Mouse (Mus musculus) forebrain, embryonic 11.5 days (tissue): ENCODE measurements around the gene Gstm4. TPM values are rescaled to one million over a fixed set of nuclear protein-coding genes. Genes with fewer than 3 reads are reported as not detected.

Experiments
- ATAC-seq: fragments of 200-750 bp; cut with Nextera tagmentation; replicated peaks from 2 replicates; pipeline ENCODE4 v1.8.0; 2017; ENCODE audit warnings: moderate TSS enrichment; ENCODE audit not compliant: low FRiP score
- DNase-seq: peaks from one replicate; pipeline ENCODE4 v3.0.0-alpha.2; 2017; ENCODE audit warnings: low spot score
- H3K27ac ChIP-seq: fragments of 300-500 bp; sonication (generic); 2 replicates; pipeline ENCODE4 v1.5.1; 2014; ENCODE audit warnings: low read depth, low read length
- H3K27me3 ChIP-seq: fragments of 300-500 bp; sonication (generic); 2 replicates; pipeline ENCODE4 v1.6.1; 2014; ENCODE audit warnings: mild to moderate bottlenecking, low read length, mixed read lengths; ENCODE audit not compliant: control insufficient read depth, insufficient read depth
- H3K36me3 ChIP-seq: fragments of 300-500 bp; sonication (generic); 2 replicates; pipeline ENCODE4 v1.6.1; 2014; ENCODE audit warnings: mild to moderate bottlenecking, low read length, moderate library complexity, mixed read lengths; ENCODE audit not compliant: control insufficient read depth, insufficient read depth
- H3K4me1 ChIP-seq: fragments of 300-500 bp; sonication (generic); replicated peaks from 2 replicates; pipeline ENCODE4 v1.6.1; 2014; ENCODE audit warnings: low read length, mixed read lengths; ENCODE audit not compliant: control insufficient read depth, insufficient read depth
- H3K4me2 ChIP-seq: fragments of 300-500 bp; sonication (generic); 2 replicates; pipeline ENCODE4 v1.6.1; 2014; ENCODE audit warnings: low read depth, mild to moderate bottlenecking, low read length, moderate library complexity, mixed read lengths; ENCODE audit not compliant: severe bottlenecking
- H3K4me3 ChIP-seq: fragments of 300-500 bp; sonication (generic); 2 replicates; pipeline ENCODE4 v1.5.1; 2014; ENCODE audit warnings: low read depth, low read length
- H3K9ac ChIP-seq: fragments of 300-500 bp; sonication (generic); 2 replicates; pipeline ENCODE4 v1.6.1; 2014; ENCODE audit warnings: low read length
- H3K9me3 ChIP-seq: fragments of 300-500 bp; sonication (generic); 2 replicates; pipeline ENCODE4 v1.6.1; 2016; ENCODE audit warnings: low read length, mixed read lengths; ENCODE audit not compliant: control insufficient read depth
- WGBS: fragments of 180-500 bp; shearing (Covaris S2); extraction: QIAGEN DNeasy Blood & Tissue Kit; methylation state at CpG from one replicate; pipeline ENCODE4 v1.1.7; 2014; 5-methylcytosine and 5-hydroxymethylcytosine counted together
- polyA plus RNA-seq: library from polyadenylated mRNA; unstranded; fragments of >200 nt; fragmentation: Nextera tagmentation; extraction: Ambion mirVana; gene quantifications from 2 replicates; pipeline ENCODE4 v1.2.1, GENCODE M21; 2014

Gene Gstm4
- polyA plus RNA-seq, 1 experiment from 2014 or later = 11.8 TPM

- WGBS = 84% methylated on average over 3 of the region's 3 CpGs
- DNase-seq = no peak
- no peak overlapping the region for H3K27ac ChIP-seq
- peaks cover 12% of the 10 kb centered on the region for H3K4me1 ChIP-seq
- no peak overlapping the region for H3K4me3 ChIP-seq
- H3K4me2 ChIP-seq = no peak overlapping the region
- no peaks in the 10 kb centered on the region for H3K36me3 ChIP-seq
- ATAC-seq = no peak
- no peaks in the 10 kb centered on the region for H3K9me3 ChIP-seq
- H3K9ac ChIP-seq = no peak overlapping the region
- H3K27me3 ChIP-seq = no peaks in the 10 kb centered on the region
Measured at GRCm38 (mm10) chr3:108087329-108087728, 42.6 kb upstream of the Gstm4 start.

GRCm38 (mm10) chr3:108086470-108086979, 41.8 kb upstream of the Gstm4 start, which contains the start of gene Ampd2:
TSS of gene Ampd2 (minus strand) at chr3:108086651.
- no peaks in the 10 kb centered on the region for H3K36me3 ChIP-seq
- peak within 1 kb of the TSS; percentile 57 for H3K4me3 ChIP-seq
- H3K9me3 ChIP-seq = no peaks in the 10 kb centered on the region
- H3K9ac ChIP-seq = peak within 1 kb of the TSS; percentile 56
- peaks cover 13% of the 10 kb centered on the region for H3K4me1 ChIP-seq
- WGBS = under 1% methylated on average over 29 of the region's 29 CpGs
- peak within 1 kb of the TSS; percentile 67; the same call in 1 of the 2 replicates for H3K27ac ChIP-seq
- peak; percentile 90 for DNase-seq
- peak; percentile 71 for ATAC-seq
- peak within 1 kb of the TSS; percentile 91 for H3K4me2 ChIP-seq
- H3K27me3 ChIP-seq = no peaks in the 10 kb centered on the region

GRCm38 (mm10) chr3:108085721-108086469, 41.2 kb upstream of the Gstm4 start:
- peak; percentile 66 for ATAC-seq
- WGBS = 0% methylated on average over 31 of the region's 31 CpGs

GRCm38 (mm10) chr3:108085281-108085720, 40.6 kb upstream of the Gstm4 start:
- peak overlapping the region; percentile 56 for H3K9ac ChIP-seq
- DNase-seq (peak; percentile 93), ATAC-seq (peak; percentile 85)
- peak overlapping the region; percentile 57 for H3K4me3 ChIP-seq
- H3K4me1 ChIP-seq = peaks cover 13% of the 10 kb centered on the region
- H3K36me3 ChIP-seq = no peaks in the 10 kb centered on the region
- peak overlapping the region; percentile 91 for H3K4me2 ChIP-seq
- H3K27ac ChIP-seq = peak overlapping the region; percentile 67; the same call in 1 of the 2 replicates
- H3K27me3 ChIP-seq = no peaks in the 10 kb centered on the region
- no peaks in the 10 kb centered on the region for H3K9me3 ChIP-seq
- 0% methylated on average over 14 of the region's 14 CpGs for WGBS

More at GRCm38 (mm10) chr3:108085721-108086469, 41.2 kb upstream of the Gstm4 start:
- Histone ChIP-seq H3K27me3 (no peaks in the 10 kb centered on the region), H3K4me2 (peak overlapping the region; percentile 91), H3K4me1 (peaks cover 13% of the 10 kb centered on the region), H3K9me3 (no peaks in the 10 kb centered on the region), H3K36me3 (no peaks in the 10 kb centered on the region), H3K27ac (peak overlapping the region; percentile 67; the same call in 1 of the 2 replicates), H3K4me3 (peak overlapping the region; percentile 57), H3K9ac (peak overlapping the region; percentile 56)
- peak; percentile 70 for DNase-seq

- Histone ChIP-seq H3K27ac (peak overlapping the region; percentile 67; the same call in 1 of the 2 replicates), H3K4me2 (peak overlapping the region; percentile 91), H3K4me1 (peaks cover 13% of the 10 kb centered on the region), H3K27me3 (no peaks in the 10 kb centered on the region), H3K9me3 (no peaks in the 10 kb centered on the region), H3K4me3 (peak overlapping the region; percentile 57), H3K9ac (peak overlapping the region; percentile 56), H3K36me3 (no peaks in the 10 kb centered on the region)
- 24% methylated on average over 13 of the region's 13 CpGs for WGBS
- no peak for DNase-seq
- peak; percentile 29 for ATAC-seq
Measured at GRCm38 (mm10) chr3:108084767-108085270, 40.1 kb upstream of the Gstm4 start.

GRCm38 (mm10) chr3:108083904-108084407, 39.3 kb upstream of the Gstm4 start:
- Histone ChIP-seq H3K4me3 (no peak overlapping the region), H3K27me3 (no peaks in the 10 kb centered on the region), H3K27ac (no peak overlapping the region), H3K4me2 (no peak overlapping the region), H3K4me1 (peaks cover 13% of the 10 kb centered on the region), H3K36me3 (peaks cover 2% of the 10 kb centered on the region; the same call in 1 of the 2 replicates), H3K9me3 (no peaks in the 10 kb centered on the region), H3K9ac (no peak overlapping the region)
- 80% methylated on average over 4 of the region's 4 CpGs for WGBS
- DNase-seq = no peak
- no peak for ATAC-seq

- WGBS = 68% methylated on average over 2 of the region's 2 CpGs
- Histone ChIP-seq H3K4me3 (no peak overlapping the region), H3K36me3 (peaks cover 3% of the 10 kb centered on the region; the same call in 1 of the 2 replicates), H3K4me2 (no peak overlapping the region), H3K4me1 (peaks cover 13% of the 10 kb centered on the region), H3K9ac (no peak overlapping the region), H3K9me3 (no peaks in the 10 kb centered on the region), H3K27me3 (no peaks in the 10 kb centered on the region), H3K27ac (no peak overlapping the region)
- DNase-seq (no peak), ATAC-seq (no peak)
Measured at GRCm38 (mm10) chr3:108083161-108083560, 38.5 kb upstream of the Gstm4 start.

GRCm38 (mm10) chr3:108082251-108082875, 37.7 kb upstream of the Gstm4 start:
- peak overlapping the region; percentile 35; the same call in 1 of the 2 replicates for H3K9ac ChIP-seq
- no peaks in the 10 kb centered on the region for H3K27me3 ChIP-seq
- no peaks in the 10 kb centered on the region for H3K9me3 ChIP-seq
- peaks cover 13% of the 10 kb centered on the region for H3K4me1 ChIP-seq
- no peak overlapping the region for H3K4me2 ChIP-seq
- ATAC-seq (no peak), DNase-seq (no peak)
- 60% methylated on average over 1 of the region's 1 CpGs for WGBS
- no peak overlapping the region for H3K27ac ChIP-seq
- no peak overlapping the region for H3K4me3 ChIP-seq
- peaks cover 3% of the 10 kb centered on the region; the same call in 1 of the 2 replicates for H3K36me3 ChIP-seq
